Mouse (Mus musculus): ENCODE results near the gene Igdcc4.

DNA sequence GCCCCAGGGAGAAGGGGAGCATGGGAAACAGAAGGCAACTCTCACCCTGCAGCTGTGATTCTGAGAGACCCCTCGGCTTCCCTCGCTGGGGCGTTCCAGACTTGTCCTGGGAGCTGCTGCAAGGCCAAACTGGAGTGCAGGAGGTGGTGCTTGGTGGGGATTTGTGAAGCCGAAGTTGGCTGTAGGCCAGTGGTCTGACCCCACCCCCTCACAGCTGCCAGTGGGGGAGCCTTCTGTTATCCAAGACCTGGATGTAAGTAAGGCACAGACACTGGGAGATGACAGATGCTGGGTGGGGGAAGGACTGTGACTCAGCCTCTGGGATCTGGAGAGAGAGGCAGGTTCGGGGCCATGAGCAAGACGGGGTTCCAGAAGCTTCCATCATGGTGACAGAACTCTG is 7.0 kb upstream of the Igdcc4 start:
- TF ChIP-seq ETS1 (IDR thresholded peaks at IDR 0.05; ENCODE audit: low read depth, low read length) (no peak), SIN3A (IDR thresholded peaks at IDR 0.05; ENCODE audit: low read length) (no peak), CTCF (IDR thresholded peaks at IDR 0.05 in 2 of 3, conservative IDR thresholded peaks at IDR 0.05 in 1 of 3; ENCODE audit: control insufficient read depth in 1 of 3, insufficient read depth in 1 of 3, low read depth in 2 of 3, low read length in 3 of 3, poor library complexity in 1 of 3, severe bottlenecking in 1 of 3) (no peak)
